Mouse (Mus musculus) frontal cortex, postnatal 25 days (tissue): ENCODE measurements around the gene Tex21.

Experiments
- DNase-seq, 2 experiments: peaks; one replicate each; pipeline ENCODE4 v3.0.0; 2022; ENCODE audit warnings: low spot score in 2 of 2

Tex21 gene

DNA sequence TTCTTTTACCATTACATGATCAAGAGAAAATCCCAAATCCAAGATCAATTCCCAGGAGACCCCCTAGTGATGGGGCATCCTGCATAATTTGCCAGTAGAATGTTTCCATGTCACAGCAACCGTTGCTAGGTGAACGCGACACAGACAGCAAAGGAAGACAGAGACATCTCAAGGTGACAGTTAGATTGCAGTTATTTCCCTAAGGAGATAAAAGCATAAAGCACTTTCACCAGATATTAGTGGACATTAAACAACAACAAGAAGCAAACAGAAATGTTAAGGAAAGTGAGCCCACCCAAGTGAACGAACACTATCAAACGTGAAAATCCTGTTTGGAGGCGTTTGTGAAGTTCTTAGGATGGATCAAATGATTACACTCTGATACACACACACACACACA, at the start of gene Tex21:
Tex21 (minus strand) TSS at position 101 of the 400 bp plus-strand sequence.
- no peak for DNase-seq

DNA sequence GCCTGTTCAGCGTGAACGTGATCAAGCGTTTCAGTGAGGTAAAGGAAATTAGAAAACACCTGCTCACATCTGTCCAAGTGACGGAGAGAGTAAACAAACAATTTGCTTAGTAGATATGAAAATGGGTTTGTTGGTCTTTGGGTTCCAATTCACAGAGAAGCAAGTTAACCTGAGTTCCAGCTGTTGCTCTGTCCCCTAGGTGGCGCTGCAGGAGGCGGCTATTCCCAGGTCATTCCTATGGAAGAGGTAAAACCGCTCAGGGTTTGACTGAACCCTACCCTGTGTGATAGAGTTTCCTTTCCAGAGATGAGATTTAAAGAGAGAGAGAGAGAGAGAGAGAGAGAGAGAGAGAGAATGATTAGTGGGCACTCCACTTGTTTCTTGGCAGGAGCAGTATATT, 46.6 kb upstream of the Tex21 start:
- DNase-seq = peak; percentile 50 to 54

DNA sequence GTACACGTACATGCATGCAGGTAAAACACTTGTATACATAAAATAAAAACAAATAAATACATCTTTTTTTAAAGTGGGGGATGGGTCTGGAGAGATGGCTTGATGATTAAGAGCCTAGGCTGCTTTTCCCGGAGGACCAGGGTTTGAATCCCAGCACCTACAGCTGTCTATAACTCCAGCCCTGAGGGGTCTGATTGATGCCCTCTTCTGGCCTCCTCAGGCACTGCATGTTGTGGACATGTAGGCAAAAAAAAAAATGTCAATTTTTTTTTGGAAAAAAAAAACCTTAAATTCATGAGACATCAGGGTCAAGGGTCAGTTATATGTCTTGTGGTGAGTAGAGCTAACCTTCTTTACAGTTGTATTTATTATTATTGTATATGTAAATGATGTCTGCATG, 43.7 kb upstream of the Tex21 start:
- DNase-seq = no peak

DNA sequence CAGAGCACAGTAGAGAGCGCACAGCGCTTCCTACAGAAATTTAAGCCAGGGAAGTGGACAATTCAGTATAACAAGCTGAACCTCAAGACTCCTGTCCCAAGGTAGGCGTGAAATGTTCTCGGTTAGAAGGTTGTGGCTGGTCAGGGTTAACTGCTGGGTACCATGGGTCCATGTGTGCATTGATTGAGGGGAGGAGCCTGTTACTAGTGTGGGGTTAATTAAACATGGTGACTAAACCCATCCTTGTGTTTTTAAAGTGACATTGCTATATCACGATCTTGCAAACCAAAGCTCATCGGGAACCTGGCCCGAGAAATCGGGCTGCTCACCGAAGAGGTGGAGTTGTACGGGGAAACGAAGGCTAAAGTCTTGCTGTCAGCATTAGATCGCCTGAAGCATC, 42.9 kb upstream of the Tex21 start:
- DNase-seq = no peak

DNA sequence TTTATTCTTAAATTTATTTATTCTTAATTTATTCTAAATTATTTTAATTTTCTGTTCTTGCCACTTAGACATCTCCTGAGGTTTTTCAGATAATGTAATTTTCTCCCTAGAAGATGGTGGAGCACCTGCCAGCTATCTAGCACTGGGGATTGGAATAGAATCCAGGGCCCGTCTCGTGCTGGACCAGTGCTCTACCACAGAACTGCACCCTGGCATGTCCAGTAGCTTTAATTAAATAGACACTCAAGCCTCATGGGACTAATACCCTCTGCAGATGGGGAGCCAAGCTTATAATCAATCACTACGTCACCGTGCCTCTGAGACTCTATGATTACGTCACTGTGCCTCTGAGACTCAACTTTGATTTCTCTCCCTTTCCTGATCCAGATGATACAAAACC, 41.9 kb upstream of the Tex21 start:
- DNase-seq = no peak

DNA sequence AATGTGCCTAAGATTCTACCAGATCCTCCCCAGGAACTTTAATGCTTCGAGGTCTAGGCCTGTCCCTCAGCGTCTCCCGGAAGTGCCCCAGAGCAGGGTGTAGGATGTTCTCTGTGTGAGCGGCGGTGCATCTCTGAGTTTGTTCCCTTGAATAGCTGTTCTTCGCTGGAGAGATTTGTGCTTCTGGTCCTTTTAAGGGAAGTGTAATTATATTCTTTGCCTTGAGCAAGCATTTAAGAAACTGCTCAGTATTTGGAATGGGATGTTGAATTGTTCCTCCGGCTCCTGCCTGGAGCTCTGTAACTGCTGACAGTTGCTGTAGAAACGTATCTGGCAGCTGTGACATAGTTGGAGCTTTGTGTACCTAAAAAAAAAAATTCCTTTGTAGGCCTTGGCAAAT, 41.4 kb upstream of the Tex21 start:
- DNase-seq = no peak

DNA sequence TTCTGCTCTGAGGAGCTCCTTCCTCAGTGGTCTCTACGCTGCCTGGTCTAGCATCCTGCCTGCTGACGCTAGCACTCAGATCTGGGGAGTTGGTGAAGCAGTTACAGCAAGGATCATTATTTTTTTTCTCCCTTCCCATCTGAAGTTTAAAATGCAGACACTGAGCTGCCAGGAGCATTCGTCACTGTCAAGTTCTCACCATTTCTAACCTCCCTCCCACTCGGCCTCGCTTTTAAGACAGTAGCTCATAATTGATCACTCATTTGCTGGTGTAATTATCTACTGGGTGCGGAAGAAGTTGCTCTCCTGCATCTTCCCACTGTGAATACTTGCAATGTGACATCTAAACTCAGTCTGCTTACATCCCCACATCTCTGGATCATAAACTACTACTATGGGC, 38.9 kb upstream of the Tex21 start:
- no peak for DNase-seq

DNA sequence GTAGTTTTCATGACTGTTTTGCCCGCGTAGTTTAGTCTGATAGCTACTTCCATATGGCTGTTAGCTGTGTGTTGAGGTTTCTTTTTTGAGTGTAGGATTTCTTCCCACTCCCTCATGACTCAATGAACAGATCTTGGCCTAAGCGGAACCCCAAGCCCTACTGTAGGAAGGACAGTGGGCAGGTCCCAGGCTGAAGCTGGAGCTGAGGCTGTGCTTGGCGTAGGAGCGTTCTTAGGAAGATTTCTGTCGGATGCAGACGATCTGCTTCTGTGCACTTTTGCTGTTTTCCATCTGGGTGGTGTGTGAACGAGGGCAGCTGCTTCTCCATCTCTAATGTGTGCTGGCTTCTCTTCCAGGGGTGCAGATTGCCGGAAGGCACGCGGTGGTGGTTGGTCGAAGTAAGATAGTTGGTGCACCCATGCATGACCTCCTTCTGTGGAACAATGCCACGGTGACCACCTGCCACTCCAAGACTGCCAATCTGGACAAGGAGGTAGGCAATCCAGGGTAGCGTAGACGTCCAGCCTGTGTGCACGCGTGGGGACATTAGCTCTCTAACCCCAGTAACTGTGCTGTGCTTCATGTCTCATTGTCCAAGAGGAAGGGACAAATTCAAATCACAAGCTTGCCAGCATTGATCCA, 36.1 kb upstream of the Tex21 start:
- no peak for DNase-seq

DNA sequence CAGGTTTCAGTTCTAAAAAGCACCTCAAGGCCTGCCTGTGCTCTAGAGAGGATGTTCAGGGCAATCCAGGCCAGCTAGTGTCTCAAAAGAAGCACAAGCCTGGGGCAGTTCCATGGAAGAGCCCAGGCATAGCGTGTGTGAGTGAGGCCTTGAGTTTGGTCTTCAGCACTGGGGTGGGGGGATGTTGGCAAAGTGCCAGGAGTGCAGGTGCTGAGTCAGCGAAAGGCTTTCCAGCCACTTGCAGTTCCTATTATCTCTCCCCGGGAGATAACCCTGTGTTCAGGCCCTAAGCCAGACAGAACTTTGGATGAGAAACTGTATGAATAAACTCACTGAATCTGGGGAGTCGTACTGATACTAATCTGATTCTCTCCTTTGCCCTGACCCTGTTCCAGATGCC, 35.6 kb upstream of the Tex21 start:
- DNase-seq = no peak

DNA sequence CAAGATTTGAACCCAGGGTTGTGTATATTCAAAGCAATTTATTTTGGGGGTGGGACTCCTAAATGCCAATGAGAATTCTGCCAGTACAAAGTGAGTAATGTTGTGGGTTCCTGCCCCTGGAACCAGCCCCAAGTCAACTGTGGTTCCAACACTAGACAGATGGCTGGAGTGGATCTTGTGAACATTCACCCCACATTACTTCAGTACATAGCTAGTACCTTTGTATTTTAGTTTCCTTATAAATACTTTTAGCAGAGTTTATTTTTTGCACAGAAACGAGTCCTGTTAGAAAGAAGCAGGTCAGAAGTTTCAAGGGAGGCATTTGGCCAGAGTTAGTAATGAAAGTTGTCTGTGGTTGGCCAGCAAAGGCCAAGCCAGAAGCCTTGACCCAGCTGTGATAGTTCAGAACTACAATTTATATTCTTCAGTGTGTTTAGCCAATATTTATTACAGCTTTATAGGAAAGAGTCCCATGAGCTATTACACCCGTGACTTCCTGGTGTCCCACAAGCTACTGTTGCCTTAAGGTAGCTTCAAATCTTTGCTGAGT, 34.6 kb upstream of the Tex21 start:
- DNase-seq = no peak

DNA sequence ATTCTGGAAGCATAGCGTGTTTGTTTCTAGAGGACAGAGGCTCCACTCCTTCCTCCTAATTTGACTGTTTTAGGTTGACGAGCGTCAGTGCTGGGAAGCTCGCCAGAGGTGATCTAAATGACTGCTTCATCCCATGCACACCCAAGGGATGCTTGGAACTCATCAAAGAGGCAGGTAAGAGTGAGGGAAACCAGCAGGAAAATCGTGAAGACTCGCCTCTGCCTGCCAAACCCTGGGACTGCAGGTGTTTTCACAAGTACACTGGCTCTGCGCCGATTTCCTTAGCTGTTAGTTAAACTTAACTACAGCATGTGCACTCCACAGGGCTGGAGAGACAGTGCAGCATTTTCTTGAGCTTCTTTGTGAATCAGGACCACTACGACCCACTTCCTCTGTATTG, 34.0 kb upstream of the Tex21 start:
- DNase-seq = no peak

DNA sequence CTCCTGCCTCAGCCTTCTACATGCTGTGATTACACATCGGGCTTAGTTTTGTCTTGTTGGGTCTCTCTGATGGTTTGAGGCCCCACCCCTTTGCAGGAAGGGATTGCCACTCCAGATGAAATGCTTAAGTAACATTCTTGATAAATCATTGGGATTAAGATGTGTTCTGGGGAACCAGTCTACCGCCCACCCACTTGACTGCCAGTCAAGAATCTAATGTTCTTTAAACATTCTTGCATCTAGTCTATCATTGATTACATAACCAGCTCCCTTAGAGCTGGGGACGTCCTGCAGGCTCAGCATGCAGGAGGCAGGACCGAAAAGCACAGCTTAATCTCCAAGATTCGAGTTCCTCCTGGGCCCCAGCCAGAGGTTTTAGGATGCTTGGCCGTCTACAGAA, 31.7 kb upstream of the Tex21 start:
- DNase-seq = no peak

DNA sequence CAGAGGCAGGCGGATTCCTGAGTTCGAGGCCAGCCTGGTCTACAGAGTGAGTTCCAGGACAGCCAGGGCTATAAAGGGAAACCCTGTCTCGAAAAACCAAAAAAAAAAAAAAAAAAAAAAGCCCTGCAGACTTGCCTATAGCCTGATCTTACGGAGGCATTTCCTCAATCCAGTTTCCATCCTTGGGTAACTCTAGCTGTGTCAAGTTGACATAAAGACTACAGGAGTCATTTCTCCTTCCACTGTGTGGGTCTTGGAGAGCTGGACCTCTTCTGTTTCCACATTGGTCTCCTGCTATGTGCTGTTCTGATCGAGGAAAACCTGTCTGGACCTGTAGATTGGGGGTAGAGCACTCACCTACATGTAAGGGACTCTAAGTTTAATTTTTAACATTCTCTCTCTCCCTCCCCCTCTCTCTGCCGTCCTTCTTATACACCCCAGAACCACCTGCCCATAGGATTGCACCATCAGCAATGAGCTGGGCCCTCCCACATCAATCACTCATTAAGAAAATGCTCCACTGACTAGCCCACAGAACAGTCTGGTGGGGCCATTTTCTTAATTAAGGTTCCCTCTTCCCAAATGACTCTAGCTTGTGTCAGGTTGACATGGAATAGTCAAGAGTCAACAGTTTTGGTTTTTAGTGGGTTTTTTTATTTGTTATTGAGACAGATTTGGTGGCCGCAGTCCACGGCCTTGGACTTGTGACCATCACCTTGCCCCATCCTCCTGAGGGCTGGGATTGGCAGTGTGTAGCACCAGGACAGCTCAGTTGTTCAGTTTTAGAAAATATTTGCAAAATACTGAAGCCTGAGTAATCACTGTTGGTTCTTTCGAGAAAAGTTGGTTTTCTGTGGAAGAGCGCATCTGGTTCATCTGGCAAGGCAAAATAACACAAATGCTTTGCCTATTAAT, 26.3 kb upstream of the Tex21 start:
- DNase-seq = no peak

DNA sequence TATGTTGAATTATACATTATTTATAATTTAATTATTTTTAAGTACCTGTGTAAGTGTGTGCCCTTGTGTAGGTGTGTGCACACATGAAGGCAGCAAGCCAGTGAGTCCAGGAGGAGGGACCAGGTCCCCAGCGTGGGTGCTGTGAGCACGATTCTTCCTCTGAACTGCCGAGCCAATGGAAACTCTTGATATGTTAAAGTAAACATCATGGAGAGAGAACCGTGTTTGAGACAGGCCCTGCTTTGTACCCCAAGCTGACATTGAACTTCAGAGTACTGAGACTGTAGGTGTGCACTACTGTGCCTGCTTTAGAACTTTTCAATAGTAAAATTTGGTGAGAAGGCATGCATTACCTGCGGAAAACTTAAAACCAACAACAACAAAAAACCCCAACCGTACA, 25.0 kb upstream of the Tex21 start:
- no peak for DNase-seq

DNA sequence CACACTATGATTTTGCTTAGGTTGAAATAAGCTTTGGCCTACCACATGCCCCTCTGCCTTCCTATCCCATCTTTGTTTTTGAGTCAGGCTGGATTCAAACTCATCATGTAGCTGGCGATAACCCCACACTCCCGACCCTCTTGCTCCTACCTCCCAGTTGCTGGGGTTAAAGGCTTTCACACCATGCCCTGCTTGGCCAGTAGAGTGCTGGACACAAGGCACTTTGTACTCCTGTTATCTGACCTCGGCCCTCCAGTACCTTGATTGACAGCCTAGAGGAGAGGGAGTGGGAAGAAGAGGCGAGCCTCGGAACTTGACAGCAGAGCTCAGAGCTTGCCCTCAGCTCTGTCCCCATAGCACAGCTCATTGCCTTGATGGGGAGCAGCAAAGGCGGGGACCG, 22.6 kb upstream of the Tex21 start:
- DNase-seq = no peak

DNA sequence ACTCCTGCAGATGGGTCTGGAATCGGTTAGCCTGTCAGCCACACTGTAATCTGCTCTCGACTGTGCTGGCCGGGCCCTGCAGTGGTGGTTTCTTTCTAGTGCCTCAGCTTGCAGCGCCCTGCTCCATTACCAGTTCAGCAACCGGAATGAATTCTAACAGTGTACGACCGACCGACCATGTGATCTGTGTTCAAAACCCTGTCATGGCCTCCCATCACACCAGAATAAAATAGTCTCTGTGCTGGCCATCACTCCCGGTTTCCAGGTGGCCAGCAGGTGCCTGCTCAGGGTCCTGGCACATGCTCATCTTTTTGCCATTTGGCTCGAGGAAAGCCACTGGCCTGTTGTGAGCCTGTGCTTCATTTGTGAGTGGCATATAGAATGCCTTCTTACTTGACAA, 22.1 kb upstream of the Tex21 start:
- DNase-seq = no peak

DNA sequence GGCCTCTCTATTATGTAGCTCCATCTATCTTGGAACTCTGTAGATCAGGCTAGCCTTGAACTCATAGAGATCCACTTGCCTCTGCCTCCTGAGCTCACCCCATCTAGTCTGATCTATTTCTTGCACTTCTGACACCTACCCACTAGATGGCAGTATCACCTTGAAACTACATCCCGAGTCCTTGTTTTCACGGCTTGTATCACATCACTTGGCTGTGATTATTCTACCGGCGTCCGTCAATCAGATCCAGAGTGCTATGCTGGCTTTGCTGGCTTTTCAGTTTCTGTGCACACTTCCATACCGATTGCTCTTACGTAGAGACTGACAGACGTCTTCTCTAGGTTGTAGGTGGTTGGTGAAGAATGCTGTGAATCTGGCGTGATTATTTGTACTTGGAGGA, 20.3 kb upstream of the Tex21 start:
- DNase-seq = no peak

DNA sequence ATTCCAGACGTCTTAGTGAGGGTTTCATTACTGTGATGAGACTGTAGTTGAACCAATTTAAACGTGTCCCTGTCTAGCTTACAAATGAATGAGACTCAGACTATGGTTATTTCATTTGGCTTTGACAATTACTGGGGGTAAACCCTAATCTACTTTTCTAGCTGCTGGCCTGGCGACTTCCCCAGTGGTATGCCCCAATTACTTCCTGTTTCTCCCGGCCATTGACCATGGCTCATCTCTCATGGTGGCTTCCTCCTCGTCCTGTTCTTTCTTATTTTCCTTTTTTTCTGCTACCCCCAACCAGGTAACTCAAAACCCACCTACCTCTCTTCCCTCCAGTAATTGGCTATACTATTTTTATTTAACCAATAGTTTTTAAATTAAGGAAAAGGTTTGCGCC, 18.5 kb upstream of the Tex21 start:
- no peak for DNase-seq

DNA sequence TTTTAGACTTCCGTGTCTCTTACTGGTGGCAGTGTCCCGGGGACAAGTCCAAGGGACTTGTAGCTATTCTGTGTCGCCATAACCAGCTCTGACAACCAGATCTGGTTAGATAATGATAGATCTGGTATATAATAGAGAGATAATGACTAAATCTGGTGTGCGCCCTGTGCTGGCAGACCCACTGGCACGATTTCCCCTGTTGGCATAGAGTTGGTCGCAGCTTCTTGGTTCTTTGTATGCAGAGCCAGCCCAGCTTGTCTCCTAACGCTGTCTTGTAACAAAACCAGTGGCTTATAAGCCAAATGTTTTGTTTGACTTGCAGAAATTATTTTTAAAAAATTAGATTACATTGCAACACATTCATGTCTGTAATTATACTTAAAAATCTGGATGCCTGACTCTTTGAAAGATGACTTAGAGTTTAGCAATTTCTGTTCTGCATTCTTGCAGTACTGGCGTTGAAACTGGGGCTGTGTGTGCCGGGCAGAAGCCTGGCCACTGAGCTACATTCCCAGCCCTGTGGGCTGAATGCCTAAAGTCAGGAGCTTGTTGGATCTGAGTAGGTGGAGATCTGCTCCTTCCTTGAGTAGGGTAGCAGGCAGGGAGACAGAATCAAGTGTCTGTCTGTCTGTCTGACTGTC, 17.9 kb upstream of the Tex21 start:
- no peak for DNase-seq

DNA sequence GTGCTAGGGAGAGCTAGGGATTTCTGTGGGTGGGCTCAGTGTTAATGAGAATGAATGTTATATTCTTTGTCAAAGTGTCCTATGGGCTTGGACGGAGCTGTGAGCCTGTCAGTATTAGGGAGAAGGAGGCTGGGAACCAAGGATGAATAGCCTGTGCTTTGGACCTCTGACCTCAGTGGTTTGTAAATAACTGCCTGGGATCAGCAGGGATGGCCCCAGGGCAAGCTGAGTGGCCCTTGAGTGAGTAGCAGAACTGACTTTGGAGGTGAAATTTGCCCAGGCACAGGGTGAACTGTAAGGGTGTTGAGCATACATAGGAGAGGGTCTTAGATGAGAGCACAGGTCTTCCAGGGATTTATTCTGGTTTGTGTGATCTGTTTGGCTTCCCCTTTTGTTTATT, 17.3 kb upstream of the Tex21 start:
- DNase-seq = no peak

DNA sequence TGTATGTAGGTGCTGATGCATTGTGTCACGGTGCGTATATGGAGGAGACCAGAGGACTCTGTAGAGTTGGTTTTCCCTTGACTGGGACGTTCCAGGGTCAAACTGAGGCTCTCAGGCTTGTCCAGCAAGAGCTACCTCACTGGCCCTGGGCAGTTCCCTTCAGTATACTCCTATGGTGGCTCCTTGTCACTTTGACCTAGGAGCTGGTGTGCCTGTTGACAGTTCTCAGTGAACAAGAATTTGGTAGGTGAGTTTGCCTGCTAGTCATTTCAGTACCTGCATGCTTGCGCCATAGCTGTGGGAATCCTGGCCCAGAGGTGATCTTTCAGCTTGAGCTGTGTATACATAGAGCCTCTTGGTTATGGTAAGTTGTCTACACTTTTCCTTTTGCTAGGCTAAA, 16.4 kb upstream of the Tex21 start:
- DNase-seq = no peak

DNA sequence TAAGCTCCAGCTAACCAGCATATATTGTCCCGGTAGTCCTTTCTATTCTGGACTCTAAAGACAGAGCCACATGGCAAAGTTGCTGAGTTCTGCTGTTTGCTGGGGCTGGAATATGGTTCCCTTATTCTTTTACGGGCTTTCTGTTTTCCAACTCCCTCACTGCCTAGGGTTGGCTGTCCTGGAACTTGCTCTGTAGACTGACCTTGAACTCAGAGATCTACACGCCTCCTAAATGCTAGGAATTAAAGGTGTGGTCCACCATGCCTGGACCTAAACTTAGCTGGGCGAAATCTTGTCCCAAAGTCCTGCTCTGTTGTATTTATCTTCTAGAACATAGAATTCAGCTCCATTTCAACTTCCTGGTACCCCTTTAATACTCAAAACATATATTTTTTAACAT, 15.0 kb upstream of the Tex21 start:
- no peak for DNase-seq

DNA sequence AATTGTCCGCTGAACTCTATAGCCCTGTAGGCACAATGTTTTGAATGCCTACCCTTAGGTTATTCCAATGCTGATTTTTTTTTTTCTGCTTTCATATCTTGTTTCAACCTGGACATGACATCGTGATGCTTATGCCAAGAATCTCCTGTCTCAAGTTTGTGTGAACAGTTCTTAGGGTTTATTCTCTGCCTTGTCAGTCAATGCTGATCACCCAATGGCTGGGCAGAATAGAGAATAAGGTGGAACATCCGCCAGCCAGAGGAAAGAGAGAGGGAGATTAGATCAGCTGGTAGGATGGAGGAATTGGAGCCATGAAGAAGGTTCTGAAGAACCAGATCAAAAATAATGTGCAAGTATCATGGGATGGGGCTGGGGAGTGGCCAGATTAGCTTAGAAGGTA, 14.1 kb upstream of the Tex21 start:
- no peak for DNase-seq
